Mouse (Mus musculus) heart, adult 2 months (tissue): ENCODE measurements at regions not wholly inside any gene's neighbourhood (a gene's known extent, or its start where the extent isn't known, plus 50 kb on each side); places are given as distances from the start of the nearest gene placed in this dataset.

Source experiments
- CTCF ChIP-seq: fragments of 200-600 bp; IDR thresholded peaks from 2 replicates; pipeline ENCODE4 v1.8.1; 2022; ENCODE audit warnings: antibody characterized with exemption, mild to moderate bottlenecking, moderate library complexity
- POLR2A ChIP-seq: fragments of 200-500 bp; IDR thresholded peaks from 2 replicates; pipeline ENCODE4 v1.6.1; 2011; ENCODE audit warnings: mild to moderate bottlenecking, low read depth, low read length, control low read depth; ENCODE audit not compliant: insufficient read depth

- no peak for TF ChIP-seq CTCF
- no peak for TF ChIP-seq POLR2A
Measured at GRCm38 (mm10) chr14:14514440-14515172, 113.5 kb downstream of the Olfr721-ps1 start.
